Mouse (Mus musculus) CH12.LX (cell line): Measurements from ENCODE around the gene Rbbp7.

Experiments
- CHD1 ChIP-seq: IDR thresholded peaks from 2 replicates; pipeline ENCODE4 v1.6.1; 2012; ENCODE audit warnings: low read depth, low read length, improper control_type of control experiment, inconsistent platforms
- CHD2 ChIP-seq: IDR thresholded peaks from 2 replicates; pipeline ENCODE4 v1.6.1; 2011; ENCODE audit warnings: low read length, improper control_type of control experiment
- CTCF ChIP-seq, 2 experiments: IDR thresholded peaks in 1 of 2; conservative IDR thresholded peaks in 1 of 2; 2 replicates each; pipeline ENCODE4 v1.5.1; 2011 to 2012; ENCODE audit warnings: low read depth in 2 of 2, low read length in 2 of 2, improper control_type of control experiment in 1 of 2, inconsistent platforms in 1 of 2, mild to moderate bottlenecking in 1 of 2, moderate library complexity in 1 of 2
- E2F4 ChIP-seq: IDR thresholded peaks from 2 replicates; pipeline ENCODE4 v1.6.1; 2011; ENCODE audit warnings: low read depth, low read length, improper control_type of control experiment; ENCODE audit not compliant: insufficient replicate concordance
- EP300 ChIP-seq: IDR thresholded peaks from 2 replicates; pipeline ENCODE4 v1.6.1; 2011; ENCODE audit warnings: low read length, improper control_type of control experiment
- ETS1 ChIP-seq: conservative IDR thresholded peaks from 2 replicates; pipeline ENCODE4 v1.6.1; 2012; ENCODE audit warnings: low read depth, mild to moderate bottlenecking, inconsistent platforms, low read length, improper control_type of control experiment, moderate library complexity
- HCFC1 ChIP-seq: IDR thresholded peaks from 2 replicates; pipeline ENCODE4 v1.6.1; 2012; ENCODE audit warnings: low read depth, mild to moderate bottlenecking, inconsistent platforms, low read length, improper control_type of control experiment
- IRF4 ChIP-seq: IDR thresholded peaks from 2 replicates; pipeline ENCODE4 v1.6.1; 2014; ENCODE audit warnings: low read depth, mild to moderate bottlenecking, inconsistent platforms, low read length, improper control_type of control experiment
- JUND ChIP-seq: conservative IDR thresholded peaks from 2 replicates; pipeline ENCODE4 v1.6.1; 2011; ENCODE audit warnings: low read depth, low read length, improper control_type of control experiment
- KAT2A ChIP-seq: IDR thresholded peaks from 2 replicates; pipeline ENCODE4 v1.6.1; 2012; ENCODE audit warnings: low read length, improper control_type of control experiment, inconsistent platforms; ENCODE audit not compliant: insufficient replicate concordance
- MEF2A ChIP-seq: IDR thresholded peaks from 2 replicates; pipeline ENCODE4 v1.6.1; 2014; ENCODE audit warnings: low read depth, mild to moderate bottlenecking, inconsistent platforms, low read length, improper control_type of control experiment, borderline replicate concordance
- MXI1 ChIP-seq: IDR thresholded peaks from 2 replicates; pipeline ENCODE4 v1.6.1; 2011; ENCODE audit warnings: mild to moderate bottlenecking, low read depth, low read length, improper control_type of control experiment
- NRF1 ChIP-seq: IDR thresholded peaks from 2 replicates; pipeline ENCODE4 v1.6.1; 2014; ENCODE audit warnings: low read depth, mild to moderate bottlenecking, inconsistent platforms, low read length, improper control_type of control experiment, moderate library complexity
- POLR2A ChIP-seq: IDR thresholded peaks from 2 replicates; pipeline ENCODE4 v1.6.1; 2011; ENCODE audit warnings: low read depth, mild to moderate bottlenecking, improper control_type of control experiment, low read length

DNA sequence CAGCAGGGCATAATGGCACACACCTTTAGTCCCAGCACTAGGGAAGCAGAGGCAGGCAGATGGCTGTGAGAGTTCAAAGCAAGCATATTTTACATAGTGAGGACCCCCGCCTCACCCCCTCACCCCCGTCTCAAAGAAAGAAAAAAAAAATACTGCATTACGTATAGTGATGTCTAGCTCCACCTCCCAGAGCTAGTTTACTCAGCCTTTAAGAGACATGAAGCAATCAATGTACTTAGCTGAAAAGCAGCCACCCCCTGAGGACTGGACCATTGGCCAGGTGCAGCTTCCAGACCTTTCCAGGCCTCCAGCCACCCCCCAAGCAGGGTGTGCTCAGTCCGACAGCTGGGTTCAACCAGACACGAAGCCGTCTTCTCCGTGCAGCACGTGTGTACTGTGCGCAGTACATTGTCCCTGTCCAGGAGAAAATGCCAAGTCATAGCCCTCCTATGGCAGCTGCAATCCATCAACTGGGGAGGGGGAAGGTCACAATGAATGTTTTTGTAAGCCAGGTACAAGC is 24.0 kb upstream of the Rbbp7 start:
- TF ChIP-seq CHD1 (no peak), IRF4 (no peak), POLR2A (no peak), CTCF (conservative IDR thresholded peaks at IDR 0.05 in 1 of 2, IDR thresholded peaks at IDR 0.05 in 1 of 2; ENCODE audit: low read depth in 2 of 2, low read length in 2 of 2) (no peak), MXI1 (no peak), MEF2A (no peak), EP300 (no peak), CHD2 (no peak), KAT2A (no peak), NRF1 (no peak), JUND (no peak), E2F4 (no peak), HCFC1 (no peak), ETS1 (no peak)
